Mouse (Mus musculus): ENCODE measurements around the gene Gm11127. TPM values are rescaled to one million over a fixed set of nuclear protein-coding genes. Genes with fewer than 3 reads are reported as not detected.
"Not testable (repeated sequence)": the region's sequence is repeated elsewhere in the genome, so short reads cannot be mapped to it uniquely, and the experiment has no call there.

Gene Gm11127
- total RNA-seq, 2 experiments from 2014 or later, result 0.98 to 1.1 TPM

- peak; percentile 38 for DNase-seq
These were observed 26.4 kb downstream of the Gm11127 start for GRCm38 (mm10) chr17:36031583-36032331.

DNA sequence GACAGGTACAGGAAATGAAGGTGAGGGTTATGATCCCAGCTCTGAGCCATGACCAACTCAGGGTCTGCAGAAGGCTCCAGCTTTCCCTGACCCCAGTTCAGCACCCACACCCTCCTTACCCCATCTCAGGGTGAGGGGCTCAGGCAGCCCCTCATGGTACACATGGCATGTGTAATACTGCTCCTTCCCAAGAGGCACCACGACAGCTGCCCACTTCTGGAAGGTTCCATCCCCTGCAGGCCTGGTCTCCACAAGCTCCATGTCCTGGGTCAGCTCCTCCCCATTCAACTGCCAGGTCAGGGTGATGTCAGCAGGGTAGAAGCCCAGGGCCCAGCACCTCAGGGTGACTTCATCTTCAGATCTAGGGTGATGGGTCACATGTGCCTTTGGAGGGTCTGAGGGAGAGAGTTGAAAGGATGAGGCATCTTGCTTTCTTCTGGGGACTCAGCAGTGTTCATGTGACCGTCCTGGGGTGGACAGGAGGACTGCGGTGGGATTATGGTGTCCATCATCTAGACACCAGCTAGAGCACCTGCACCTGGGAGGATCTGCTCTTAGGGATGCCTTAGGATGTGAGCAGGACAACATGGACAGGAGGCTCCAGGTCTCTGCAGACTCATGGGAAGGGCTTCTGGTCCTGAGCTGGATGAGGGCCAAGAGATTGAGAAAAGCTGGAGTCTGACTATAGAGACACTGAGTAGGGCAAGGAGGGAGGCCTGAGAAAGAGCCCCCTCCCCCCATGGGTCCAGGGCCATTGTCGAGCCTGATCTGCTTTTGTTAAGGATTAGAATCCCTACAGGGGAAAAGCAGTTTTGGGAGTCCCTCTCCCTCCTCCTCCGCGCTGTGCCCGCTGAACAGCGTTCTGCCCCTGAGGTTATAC lies 27.2 kb downstream of the Gm11127 start:
- peak; percentile 10 for DNase-seq

- not testable (repeated sequence) for DNase-seq
These were observed 28.0 kb downstream of the Gm11127 start for GRCm38 (mm10) chr17:36030046-36030702.

- DNase-seq, result no peak
These were observed 29.1 kb downstream of the Gm11127 start for GRCm38 (mm10) chr17:36028879-36029619.

- no peak for DNase-seq
These were observed 30.5 kb downstream of the Gm11127 start for GRCm38 (mm10) chr17:36027663-36028062.

GRCm38 (mm10) chr17:36025901-36026300 lies 32.3 kb downstream of the Gm11127 start:
- no peak for DNase-seq

DNA sequence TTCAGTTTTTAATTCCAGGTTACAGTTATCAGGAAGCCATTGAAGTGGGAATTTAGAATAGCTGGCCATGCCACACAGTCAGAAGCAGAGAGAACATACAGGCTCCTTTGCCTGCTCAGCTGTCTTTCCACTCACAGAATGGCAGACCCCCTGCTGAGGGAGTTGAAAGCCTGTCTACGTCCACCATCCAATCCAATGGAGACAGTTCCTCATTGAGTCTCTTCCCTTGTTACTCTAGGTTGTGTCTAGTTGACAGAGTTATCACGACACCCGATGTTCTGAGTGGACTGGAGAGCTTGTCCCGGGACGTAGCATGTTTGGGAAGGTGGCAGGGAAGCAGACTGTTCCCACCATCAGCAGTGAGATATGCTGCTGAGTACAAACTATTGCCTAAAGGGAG lies 33.0 kb downstream of the Gm11127 start:
- DNase-seq, result no peak

DNA sequence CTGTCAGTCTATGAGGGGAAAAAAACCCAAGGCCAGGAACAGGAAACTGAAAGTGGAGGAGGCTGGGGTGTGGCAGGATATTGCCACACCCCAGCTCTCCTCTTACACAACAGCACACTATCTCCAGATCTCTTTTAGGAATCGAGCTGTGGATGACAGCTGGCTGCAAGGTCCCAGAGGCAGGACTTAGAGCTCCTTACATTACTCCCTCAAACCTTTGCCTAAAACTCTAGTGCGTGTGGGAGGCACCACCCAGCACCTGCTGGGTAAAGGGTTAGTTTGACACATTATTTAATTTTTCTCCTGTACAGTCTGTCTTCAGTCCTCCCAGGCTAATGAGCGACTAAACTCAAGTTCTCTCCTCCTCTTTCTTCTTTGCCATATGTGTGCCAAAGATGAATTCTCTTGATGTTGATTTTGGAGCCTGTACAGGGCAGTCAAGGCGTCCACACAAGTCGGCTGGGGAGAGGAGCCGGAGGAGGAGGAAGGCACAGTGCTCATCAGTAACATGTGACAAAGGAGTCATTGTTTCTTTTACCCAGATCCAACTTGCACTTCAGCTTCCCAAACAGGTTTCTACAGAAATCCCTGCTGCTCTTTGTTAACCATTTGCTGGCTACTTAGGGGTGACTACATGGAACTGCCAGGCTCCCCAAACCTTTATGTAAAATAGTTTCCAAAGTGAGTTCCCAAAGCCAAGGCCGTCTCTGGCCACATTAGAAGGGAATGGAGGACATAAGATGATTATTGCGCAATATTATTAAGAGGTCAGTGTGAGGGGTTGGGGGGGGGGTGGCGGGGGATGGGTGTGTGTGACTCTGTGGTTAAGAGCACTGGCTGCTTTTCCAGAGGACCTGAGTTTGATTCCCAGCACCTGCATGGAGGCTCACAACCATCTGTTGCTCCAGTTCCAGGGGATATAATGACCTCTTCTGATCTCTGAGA lies 34.2 kb downstream of the Gm11127 start:
- peak; percentile 16 for DNase-seq

DNA sequence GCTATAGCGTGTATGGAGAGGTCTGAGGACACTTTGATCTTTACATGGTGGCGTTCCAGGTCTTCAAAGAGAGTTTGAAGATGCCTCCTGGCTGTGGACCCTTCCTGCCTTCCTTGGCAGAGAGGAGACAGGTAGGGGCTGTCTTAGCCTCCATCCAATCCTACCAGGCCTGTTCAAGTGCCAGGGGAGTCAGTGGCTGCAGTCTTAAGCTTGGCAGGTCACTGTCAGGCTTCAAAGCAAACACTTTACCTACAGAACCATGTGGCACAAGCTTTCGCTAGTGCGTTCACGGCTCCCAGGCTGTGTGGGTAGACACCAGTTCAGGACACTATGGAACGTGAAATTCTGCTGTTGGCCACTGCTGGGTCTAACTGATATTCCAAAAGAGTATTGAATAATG lies 35.2 kb downstream of the Gm11127 start:
- DNase-seq, result no peak

DNA sequence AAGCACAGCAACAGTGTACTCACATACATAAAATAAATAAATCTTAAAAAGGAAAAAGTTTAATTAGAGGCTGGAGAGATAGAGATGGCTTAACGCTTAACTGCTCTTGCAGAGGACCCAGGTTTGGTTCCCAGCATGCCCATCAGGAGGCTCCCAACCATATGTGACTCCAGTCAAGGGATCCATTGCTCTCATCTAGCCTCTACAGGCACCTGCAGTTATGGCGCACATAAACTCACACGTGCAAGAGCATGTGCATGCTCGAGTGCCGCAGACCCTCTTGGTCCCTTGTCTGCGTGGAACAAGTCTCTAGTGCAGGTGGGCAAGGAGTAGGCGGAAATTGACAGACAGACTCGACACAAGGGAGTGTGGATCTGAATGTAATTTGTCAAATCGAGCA lies 36.1 kb downstream of the Gm11127 start:
- DNase-seq, result no peak

DNA sequence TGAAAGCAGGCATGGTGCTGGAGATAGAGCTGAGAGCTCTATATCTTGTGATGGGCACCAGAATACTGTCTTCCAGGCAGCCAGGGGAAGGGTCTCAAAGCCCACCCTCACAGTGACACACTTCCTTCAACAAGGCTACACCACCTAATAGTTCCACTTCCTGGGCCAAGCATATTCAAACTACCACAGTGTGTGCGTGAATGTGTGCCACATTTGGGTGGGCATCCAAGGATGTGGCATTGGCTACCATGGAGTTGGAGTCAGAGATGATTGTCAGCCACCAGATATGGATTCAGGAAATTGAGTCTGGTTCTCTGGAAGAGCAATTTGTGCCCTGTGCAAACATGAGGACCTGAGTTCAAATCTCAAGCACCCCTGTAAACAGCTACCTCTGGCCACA lies 36.9 kb downstream of the Gm11127 start:
- DNase-seq, result no peak

DNA sequence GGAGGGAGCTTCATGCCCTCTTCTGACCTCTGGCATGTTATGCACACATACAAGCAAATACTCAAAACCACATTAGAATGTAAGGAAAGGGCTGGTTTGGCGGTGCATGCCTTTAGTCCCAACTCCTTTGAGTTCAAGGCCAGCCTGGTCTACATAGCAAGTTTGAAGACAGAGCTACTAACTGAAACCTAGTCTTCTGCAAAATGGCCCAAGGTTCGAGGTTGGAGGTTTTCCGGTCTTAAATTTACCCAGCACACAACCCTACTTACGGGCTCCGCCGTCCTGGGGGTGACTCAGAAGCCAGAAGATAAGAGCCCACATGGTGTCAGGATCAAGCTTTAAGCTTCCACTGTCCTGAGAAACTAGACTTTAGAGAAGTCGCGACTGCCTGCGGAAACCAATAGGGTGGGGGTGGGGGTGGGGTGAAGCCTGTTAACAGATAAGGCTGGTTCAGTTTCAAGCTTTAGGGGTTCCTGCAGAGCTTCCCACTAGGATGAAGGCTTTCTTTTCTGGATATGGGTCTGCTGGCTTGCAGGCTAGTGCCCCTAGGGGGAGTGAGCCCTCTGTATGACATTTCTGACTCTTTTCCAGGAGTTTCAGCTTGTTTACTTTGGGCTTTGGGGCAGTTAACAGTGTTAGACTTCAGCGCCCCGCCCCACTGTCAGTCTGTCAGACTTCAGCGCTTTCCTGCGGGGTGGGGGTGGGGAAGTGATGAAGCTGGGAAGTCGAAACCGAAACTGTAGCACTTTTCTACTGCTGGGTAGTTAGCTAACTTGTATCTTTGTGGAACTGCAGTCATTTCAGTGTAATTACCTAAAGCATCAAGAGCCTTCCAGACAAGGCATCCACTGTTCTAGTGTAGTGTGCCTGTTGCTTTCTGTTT lies 37.7 kb downstream of the Gm11127 start, which contains the start of gene H2-T24:
Gene H2-T24 (minus strand): TSS at position 370 of the 883 bp plus-strand sequence.
- DNase-seq, result peak; percentile 70

DNA sequence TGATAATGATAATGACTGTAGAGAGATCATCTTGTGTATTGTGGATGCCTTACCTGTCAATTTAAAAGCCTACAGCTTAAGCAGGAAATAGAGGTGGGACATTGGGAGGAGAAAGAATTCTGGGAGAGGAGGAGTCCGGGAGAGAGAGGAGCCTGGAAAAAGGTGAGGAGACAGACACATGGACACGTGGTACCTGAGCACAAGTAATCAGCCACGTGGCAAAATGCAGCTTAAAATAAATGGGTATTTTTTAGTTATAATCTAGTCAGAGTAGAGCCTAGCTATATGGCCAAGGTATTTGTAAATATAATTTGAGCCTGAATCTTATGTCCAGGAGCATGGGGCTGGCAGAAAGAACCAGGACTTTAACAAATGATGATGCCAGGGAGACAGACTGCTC lies 38.7 kb downstream of the Gm11127 start:
- no peak for DNase-seq

GRCm38 (mm10) chr17:36018979-36019378 lies 39.2 kb downstream of the Gm11127 start:
- DNase-seq, result no peak

GRCm38 (mm10) chr17:36017046-36017445 lies 41.1 kb downstream of the Gm11127 start:
- DNase-seq, result no peak

GRCm38 (mm10) chr17:36014977-36015376 lies 43.2 kb downstream of the Gm11127 start:
- DNase-seq, result no peak

All from heart, postnatal 4 days (tissue).